Mouse (Mus musculus) forebrain, embryonic 12.5 days (tissue): ENCODE results near the gene Pakap. TPM values are rescaled to one million over a fixed set of nuclear protein-coding genes. Genes with fewer than 3 reads are reported as not detected.

ENCODE experiments used
- ATAC-seq: fragments of 200-750 bp; cut with Nextera tagmentation; 2 replicates; pipeline ENCODE4 v1.8.0; 2017; ENCODE audit warnings: moderate TSS enrichment; ENCODE audit not compliant: low FRiP score
- H3K27ac ChIP-seq: fragments of 300-500 bp; sonication (generic); 2 replicates; pipeline ENCODE4 v1.5.1; 2016; ENCODE audit warnings: mild to moderate bottlenecking
- H3K27me3 ChIP-seq: fragments of 300-500 bp; sonication (generic); 2 replicates; pipeline ENCODE4 v1.6.1; 2016; ENCODE audit warnings: mild to moderate bottlenecking
- H3K36me3 ChIP-seq: fragments of 300-500 bp; sonication (generic); replicated peaks from 2 replicates; pipeline ENCODE4 v1.6.1; 2016; ENCODE audit warnings: mild to moderate bottlenecking
- H3K4me1 ChIP-seq: fragments of 300-500 bp; sonication (generic); 2 replicates; pipeline ENCODE4 v1.6.1; 2016
- H3K4me2 ChIP-seq: fragments of 300-500 bp; sonication (generic); 2 replicates; pipeline ENCODE4 v1.6.1; 2016; ENCODE audit warnings: mild to moderate bottlenecking, moderate library complexity
- H3K4me3 ChIP-seq: fragments of 300-500 bp; sonication (generic); replicated peaks from 2 replicates; pipeline ENCODE4 v1.5.1; 2016; ENCODE audit warnings: mild to moderate bottlenecking
- H3K9ac ChIP-seq: fragments of 300-500 bp; sonication (generic); 2 replicates; pipeline ENCODE4 v1.6.1; 2016; ENCODE audit warnings: mild to moderate bottlenecking
- H3K9me3 ChIP-seq: fragments of 300-500 bp; sonication (generic); 2 replicates; pipeline ENCODE4 v1.6.1; 2016
- WGBS: fragments of 180-500 bp; shearing (Covaris S2); methylation state at CpG from one replicate; pipeline ENCODE4 v1.1.7; 2016; 5-methylcytosine and 5-hydroxymethylcytosine counted together
- polyA plus RNA-seq: library from polyadenylated mRNA; unstranded; fragments of >200 nt; fragmentation: Nextera tagmentation; extraction: Ambion mirVana; gene quantifications from 2 replicates; pipeline ENCODE4 v1.2.1, GENCODE M21; 2016

Pakap gene
- polyA plus RNA-seq, 1 experiment from 2014 or later, result 14.8 TPM

DNA sequence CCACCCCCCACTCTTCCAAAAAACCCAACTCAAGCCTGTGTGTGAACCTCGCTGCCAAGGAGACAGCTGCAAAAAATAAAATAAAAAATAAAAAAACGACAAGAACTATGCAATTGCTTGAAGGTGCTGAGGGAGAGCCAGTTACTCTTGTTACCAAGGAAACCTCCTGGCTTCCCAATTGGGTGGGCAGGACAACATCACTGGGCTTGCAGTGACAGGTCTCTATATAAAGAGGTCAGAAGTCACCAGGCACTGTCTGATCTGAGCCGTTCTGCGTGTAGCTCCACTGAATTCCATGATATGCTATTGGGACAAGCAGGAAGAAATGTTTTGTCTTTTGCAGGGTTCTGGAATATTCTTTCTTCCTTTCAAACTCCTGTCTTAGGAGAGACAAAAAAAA is 148.8 kb downstream of the Pakap start:
- ATAC-seq, result 0 out of 2 replicates have a peak, but pooled peaks have one; percentile 30
- 53% methylated on average over 4 of the region's 4 CpGs for WGBS
- H3K27ac ChIP-seq, result no peak overlapping the region
- H3K4me1 ChIP-seq, result 0 out of 2 replicates have a peak, but pooled peaks cover 8% of the 10 kb centered on the region
- H3K27me3 ChIP-seq, result no peaks in the 10 kb centered on the region
- no peaks in the 10 kb centered on the region for H3K36me3 ChIP-seq
- no peaks in the 10 kb centered on the region for H3K9me3 ChIP-seq
- no peak overlapping the region for H3K4me2 ChIP-seq
- H3K4me3 ChIP-seq, result no peak overlapping the region
- no peak overlapping the region for H3K9ac ChIP-seq

DNA sequence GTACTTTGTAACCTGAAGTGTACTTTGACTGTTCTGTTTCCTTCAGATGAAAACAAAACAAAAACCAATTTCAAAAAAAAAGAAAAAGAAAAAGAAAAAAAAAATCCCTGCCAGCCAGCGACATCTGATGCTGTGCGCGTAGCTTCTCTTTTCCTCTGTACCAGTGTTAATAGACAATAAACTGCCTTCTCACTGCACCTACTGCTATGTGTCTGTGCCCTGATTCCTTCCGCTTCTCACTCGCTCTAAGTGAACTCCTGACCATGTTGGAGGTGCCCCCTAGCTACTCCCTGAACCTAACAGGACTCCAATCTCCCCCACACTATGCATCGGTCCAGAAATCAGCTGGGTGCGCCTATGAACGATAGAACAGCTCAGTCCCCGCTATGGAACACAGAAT is 149.4 kb downstream of the Pakap start, which contains the start of gene Akap2:
Gene Akap2 (plus strand): TSS at position 304 of the 400 bp plus-strand sequence.
- Histone ChIP-seq H3K4me3 (no peak within 1 kb of the TSS), H3K27me3 (no peaks in the 10 kb centered on the region), H3K4me1 (0 out of 2 replicates have a peak, but pooled peaks cover 8% of the 10 kb centered on the region), H3K9ac (no peak within 1 kb of the TSS), H3K27ac (no peak within 1 kb of the TSS), H3K36me3 (no peaks in the 10 kb centered on the region), H3K4me2 (no peak within 1 kb of the TSS), H3K9me3 (no peaks in the 10 kb centered on the region)
- 88% methylated on average over 9 of the region's 9 CpGs for whole genome bisulfite sequencing
- ATAC-seq, result no peak

DNA sequence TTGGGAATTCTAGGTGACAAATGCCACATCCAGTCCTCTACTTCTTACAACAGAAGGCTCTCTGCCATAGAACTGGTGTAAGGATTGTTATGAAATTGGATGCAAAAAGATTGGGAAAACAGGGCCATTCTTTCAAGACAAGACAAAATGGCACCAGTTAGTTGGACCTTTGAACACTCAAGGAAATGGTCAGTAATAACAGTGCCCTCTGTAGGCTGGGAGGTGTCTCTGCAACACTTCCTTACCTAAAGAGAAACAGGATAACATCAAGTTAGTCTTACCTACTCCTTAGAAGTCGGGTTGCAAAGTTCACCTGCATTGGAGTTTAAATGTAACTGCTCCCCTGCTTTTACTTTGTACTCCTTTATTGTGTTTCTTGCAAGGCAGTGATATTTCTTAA is 151.4 kb downstream of the Pakap start:
- H3K27me3 ChIP-seq, result no peaks in the 10 kb centered on the region
- H3K36me3 ChIP-seq, result no peaks in the 10 kb centered on the region
- no peak for ATAC-seq
- 95% methylated on average over 1 of the region's 1 CpGs for WGBS
- H3K4me1 ChIP-seq, result 0 out of 2 replicates have a peak, but pooled peaks cover 8% of the 10 kb centered on the region
- no peak overlapping the region for H3K27ac ChIP-seq
- no peak overlapping the region for H3K4me3 ChIP-seq
- no peak overlapping the region for H3K9ac ChIP-seq
- no peaks in the 10 kb centered on the region for H3K9me3 ChIP-seq
- H3K4me2 ChIP-seq, result no peak overlapping the region

DNA sequence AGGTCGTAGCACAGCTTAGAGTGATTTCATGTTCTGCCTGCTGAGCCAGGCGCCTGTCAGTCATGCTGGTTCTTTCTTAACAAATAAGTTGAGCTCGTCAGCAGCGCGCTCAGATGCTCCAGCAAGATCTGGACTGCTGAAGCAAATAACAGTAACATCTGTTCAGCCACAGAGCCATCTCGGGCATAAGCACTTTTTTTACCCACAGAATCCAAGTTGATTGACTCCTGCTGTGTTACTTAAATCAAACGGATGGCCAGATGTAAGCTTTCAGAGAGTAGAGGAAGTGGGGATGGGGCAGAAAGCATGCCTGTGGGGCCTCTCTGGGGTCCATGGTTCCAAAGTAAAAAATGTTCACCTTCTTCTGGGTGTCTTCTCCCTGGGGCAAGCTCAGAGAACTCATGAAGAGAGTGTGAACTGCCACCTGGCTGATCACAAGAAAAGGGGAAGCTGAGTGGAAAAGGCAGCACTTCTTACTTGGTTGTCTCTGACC is 152.9 kb downstream of the Pakap start:
- H3K9ac ChIP-seq, result no peak overlapping the region
- no peaks in the 10 kb centered on the region for H3K36me3 ChIP-seq
- no peak for ATAC-seq
- no peaks in the 10 kb centered on the region for H3K27me3 ChIP-seq
- H3K9me3 ChIP-seq, result no peaks in the 10 kb centered on the region
- H3K4me3 ChIP-seq, result no peak overlapping the region
- WGBS, result 33% methylated on average over 7 of the region's 7 CpGs
- no peak overlapping the region for H3K27ac ChIP-seq
- H3K4me1 ChIP-seq, result 0 out of 2 replicates have a peak, but pooled peaks cover 8% of the 10 kb centered on the region
- H3K4me2 ChIP-seq, result no peak overlapping the region

DNA sequence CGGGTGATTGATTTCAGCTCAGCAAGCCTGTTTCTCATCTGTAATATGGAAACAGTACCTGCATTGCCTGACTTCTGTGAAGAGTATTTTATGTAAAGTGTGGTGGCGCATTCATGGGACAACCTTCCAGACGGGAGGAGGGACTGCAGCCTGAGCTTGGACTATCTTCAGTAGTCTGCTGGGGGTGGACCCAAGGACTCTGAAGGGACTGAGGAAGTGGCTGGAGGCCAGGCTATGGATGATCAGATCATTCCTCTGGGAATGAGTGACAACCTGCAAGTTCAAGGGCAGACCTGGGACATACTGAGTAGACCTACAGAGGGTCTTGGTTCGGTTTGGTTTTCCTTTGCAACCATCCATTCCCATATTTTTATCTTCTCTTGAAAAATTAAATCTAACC is 154.3 kb downstream of the Pakap start:
- Histone ChIP-seq H3K36me3 (no peaks in the 10 kb centered on the region), H3K4me1 (0 out of 2 replicates have a peak, but pooled peaks cover 6% of the 10 kb centered on the region), H3K9me3 (no peaks in the 10 kb centered on the region), H3K4me2 (no peak overlapping the region), H3K27ac (no peak overlapping the region), H3K27me3 (no peaks in the 10 kb centered on the region), H3K4me3 (no peak overlapping the region), H3K9ac (no peak overlapping the region)
- no peak for ATAC-seq
- WGBS, result 87% methylated on average over 4 of the region's 4 CpGs

DNA sequence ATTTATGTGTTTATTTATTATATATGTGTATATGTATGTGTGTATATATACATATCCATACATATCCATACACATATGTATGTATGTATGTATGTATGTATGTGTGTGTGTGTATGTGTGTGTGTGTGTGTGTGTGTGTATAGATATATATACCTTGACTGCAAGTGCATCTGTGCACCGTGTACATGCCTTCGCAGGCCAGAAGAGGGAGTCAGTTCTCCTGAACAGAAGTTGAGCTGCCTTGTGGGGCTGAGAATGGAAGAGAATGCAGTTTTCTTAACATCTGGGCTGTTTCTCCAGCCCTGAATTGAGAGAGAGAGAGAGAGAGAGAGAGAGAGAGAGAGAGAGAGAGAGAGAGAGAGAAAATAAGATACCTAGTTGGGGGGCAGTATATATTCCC is 155.7 kb downstream of the Pakap start:
- no peak overlapping the region for H3K4me3 ChIP-seq
- H3K27me3 ChIP-seq, result no peaks in the 10 kb centered on the region
- H3K36me3 ChIP-seq, result no peaks in the 10 kb centered on the region
- no peak for ATAC-seq
- H3K9ac ChIP-seq, result no peak overlapping the region
- H3K27ac ChIP-seq, result no peak overlapping the region
- H3K4me1 ChIP-seq, result 0 out of 2 replicates have a peak, but pooled peaks cover 6% of the 10 kb centered on the region
- no peak overlapping the region for H3K4me2 ChIP-seq
- 55% methylated on average over 2 of the region's 2 CpGs for WGBS
- no peaks in the 10 kb centered on the region for H3K9me3 ChIP-seq

DNA sequence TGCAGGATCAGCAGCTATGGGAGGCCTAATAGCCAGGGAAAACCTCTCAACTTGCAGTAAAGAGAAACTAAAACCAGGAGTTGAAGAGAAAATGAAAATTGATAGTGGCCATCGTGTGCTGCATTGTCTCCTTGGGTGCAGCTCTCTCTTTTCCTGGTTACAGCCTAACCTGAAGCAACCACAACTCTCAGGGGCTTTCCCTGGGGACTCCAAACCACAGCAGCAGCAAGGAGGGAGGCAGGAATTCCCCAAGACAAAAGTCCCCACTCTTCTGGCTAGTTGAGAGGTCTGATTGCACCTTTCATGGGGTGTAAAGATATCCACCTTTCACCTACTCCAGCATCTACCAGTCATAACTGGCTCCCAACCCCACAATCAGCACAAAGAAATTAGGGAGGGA is 157.6 kb downstream of the Pakap start:
- Histone ChIP-seq H3K9me3 (no peaks in the 10 kb centered on the region), H3K36me3 (no peaks in the 10 kb centered on the region), H3K4me2 (no peak overlapping the region), H3K4me1 (0 out of 2 replicates have a peak, but pooled peaks cover 5% of the 10 kb centered on the region), H3K4me3 (no peak overlapping the region), H3K27ac (no peak overlapping the region), H3K27me3 (no peaks in the 10 kb centered on the region), H3K9ac (no peak overlapping the region)
- ATAC-seq, result no peak
- WGBS, result 81% methylated on average over 1 of the region's 1 CpGs

DNA sequence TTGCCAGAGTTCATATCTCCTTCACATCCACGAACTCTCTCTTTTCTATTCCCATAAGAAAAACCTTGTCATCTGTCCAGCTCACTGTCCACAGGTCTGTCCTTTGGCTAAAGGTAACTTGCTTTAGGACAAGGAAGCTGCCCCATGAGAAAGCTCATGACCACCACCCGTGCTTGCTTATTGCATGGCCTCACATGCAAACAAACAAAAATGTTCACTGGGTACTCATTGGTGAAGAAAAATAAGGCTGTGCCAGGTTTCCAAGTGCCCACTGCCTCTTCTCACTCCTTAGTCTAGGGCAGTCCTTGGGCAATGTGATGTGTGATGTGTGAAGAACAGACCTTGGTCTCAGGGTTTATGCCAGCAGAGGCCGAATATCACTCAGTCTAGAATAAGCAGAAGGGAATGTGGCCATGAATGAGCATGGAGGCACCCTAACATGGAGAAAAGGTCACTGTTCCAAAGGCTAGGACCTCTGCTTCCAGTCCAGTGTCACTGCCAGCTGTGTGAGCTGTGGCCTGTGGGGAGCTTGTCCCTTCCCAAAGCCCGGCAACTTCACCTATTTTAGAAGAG is 160.7 kb downstream of the Pakap start:
- ATAC-seq, result no peak
- 91% methylated on average over 4 of the region's 4 CpGs for WGBS
- no peaks in the 10 kb centered on the region for H3K4me1 ChIP-seq
- no peak overlapping the region for H3K4me3 ChIP-seq
- H3K4me2 ChIP-seq, result no peak overlapping the region
- no peak overlapping the region for H3K27ac ChIP-seq
- no peaks in the 10 kb centered on the region for H3K27me3 ChIP-seq
- H3K9ac ChIP-seq, result no peak overlapping the region
- no peaks in the 10 kb centered on the region for H3K36me3 ChIP-seq
- H3K9me3 ChIP-seq, result no peaks in the 10 kb centered on the region

DNA sequence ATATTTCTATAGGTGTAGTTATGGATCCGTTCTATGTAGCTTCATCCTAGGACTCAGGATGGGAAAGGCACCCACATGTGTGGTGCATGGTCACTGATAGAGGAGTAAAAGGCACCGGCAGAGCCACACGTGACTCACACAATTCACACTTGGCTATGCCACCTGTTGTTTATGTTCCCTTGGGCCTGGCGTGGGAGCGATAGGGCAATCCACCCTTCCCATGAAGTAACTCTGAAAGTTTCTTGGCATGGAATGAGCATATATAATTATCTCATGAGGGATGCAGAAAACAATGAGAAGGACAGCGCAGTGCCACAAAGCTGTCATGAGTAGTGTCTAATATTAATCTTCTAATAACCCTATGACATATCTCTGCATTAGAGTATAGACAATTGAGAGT is 162.1 kb downstream of the Pakap start:
- Histone ChIP-seq H3K27me3 (no peaks in the 10 kb centered on the region), H3K9me3 (no peaks in the 10 kb centered on the region), H3K9ac (no peak overlapping the region), H3K36me3 (no peaks in the 10 kb centered on the region), H3K4me1 (no peaks in the 10 kb centered on the region), H3K4me2 (no peak overlapping the region), H3K4me3 (no peak overlapping the region), H3K27ac (no peak overlapping the region)
- 92% methylated on average over 6 of the region's 6 CpGs for WGBS
- ATAC-seq, result no peak

DNA sequence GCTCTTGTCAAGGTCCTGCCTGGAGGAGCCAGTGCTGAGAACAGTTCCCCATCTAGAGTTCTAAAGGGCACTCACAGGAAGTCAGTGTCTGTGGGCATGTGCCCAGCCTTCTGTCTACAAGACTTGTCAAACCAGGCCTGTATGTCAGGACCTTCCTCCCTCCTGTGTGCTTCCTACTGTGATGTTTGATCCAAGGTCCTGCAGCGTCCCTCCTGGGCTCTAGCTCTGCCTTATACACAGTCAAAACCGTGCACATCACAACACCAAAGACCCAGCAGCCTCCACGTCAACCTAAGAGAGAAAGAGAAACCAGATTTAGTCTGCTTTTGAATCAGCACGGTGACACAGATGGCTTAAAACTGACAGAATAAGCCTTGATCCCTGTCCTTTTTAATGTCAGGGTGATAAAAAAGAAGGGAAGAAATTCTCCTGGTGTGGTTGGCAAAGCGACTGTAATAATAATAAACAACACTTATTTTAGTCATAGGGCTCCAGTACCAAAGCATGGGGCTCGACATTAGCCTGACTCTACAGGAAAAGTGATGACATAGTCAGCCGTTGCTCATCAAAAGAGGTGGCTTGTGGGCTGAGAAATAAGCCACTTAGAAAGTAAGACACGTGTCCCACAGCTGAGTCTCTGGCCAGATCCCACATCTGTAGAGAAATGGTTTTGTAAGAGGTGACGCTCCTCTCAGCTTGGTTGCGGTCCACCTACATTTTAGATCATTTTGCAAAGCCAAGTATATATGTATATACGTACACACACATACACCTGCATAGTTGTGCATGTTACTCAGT is 163.0 kb downstream of the Pakap start:
- no peaks in the 10 kb centered on the region for H3K27me3 ChIP-seq
- no peak overlapping the region for H3K4me3 ChIP-seq

DNA sequence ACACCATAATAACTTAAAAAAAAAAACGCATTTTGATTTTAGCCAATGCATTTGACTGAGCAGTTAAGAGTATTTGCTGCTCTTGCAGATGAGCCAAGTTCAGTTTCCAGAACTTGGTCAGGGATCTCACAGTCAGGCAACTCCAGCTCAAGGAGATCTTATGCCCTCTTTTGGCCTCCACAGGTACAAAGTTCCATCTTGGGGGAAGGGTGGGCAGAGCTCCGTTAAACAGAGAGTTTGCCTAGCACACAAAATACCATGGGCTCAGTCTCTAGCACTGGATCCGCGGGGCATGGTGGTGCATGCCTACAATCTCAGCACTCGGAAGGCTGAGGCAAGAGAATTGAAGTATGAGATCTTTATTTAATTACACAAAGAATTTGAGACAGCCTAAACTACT is 164.4 kb downstream of the Pakap start:
- H3K27me3 ChIP-seq, result no peaks in the 10 kb centered on the region
- no peaks in the 10 kb centered on the region for H3K36me3 ChIP-seq
- H3K4me1 ChIP-seq, result no peaks in the 10 kb centered on the region
- H3K27ac ChIP-seq, result no peak overlapping the region
- ATAC-seq, result no peak
- no peak overlapping the region for H3K9ac ChIP-seq
- H3K4me2 ChIP-seq, result no peak overlapping the region
- WGBS, result 82% methylated on average over 5 of the region's 5 CpGs
- H3K9me3 ChIP-seq, result no peaks in the 10 kb centered on the region
- no peak overlapping the region for H3K4me3 ChIP-seq

More for the DNA sequence above, 163.0 kb downstream of the Pakap start:
- H3K9me3 ChIP-seq, result no peaks in the 10 kb centered on the region
- ATAC-seq, result no peak
- H3K36me3 ChIP-seq, result no peaks in the 10 kb centered on the region
- no peak overlapping the region for H3K27ac ChIP-seq
- no peaks in the 10 kb centered on the region for H3K4me1 ChIP-seq
- no peak overlapping the region for H3K4me2 ChIP-seq
- H3K9ac ChIP-seq, result no peak overlapping the region
- 85% methylated on average over 11 of the region's 11 CpGs for WGBS

DNA sequence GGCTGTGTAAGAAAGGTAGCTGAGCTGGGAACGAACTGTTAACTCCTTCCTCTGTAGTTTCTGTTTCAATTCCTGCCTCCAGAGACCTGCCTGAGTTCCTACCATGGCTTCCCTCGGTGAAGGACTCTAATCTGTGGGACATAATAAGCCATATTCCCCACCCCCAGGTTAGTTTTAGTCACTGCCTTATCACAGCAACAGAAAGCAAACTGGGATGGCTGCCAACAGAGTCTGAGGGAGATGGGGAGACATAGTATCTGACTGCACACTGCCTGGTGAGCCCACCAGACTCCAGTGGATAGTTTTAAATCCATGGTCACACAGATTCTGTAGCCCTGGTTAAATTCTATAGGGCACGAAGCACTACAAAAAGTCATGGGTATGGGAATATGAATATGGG is 165.5 kb downstream of the Pakap start:
- no peak for ATAC-seq

More for the DNA sequence above, 165.5 kb downstream of the Pakap start:
- 79% methylated on average over 3 of the region's 3 CpGs for WGBS
- H3K36me3 ChIP-seq, result no peaks in the 10 kb centered on the region
- no peaks in the 10 kb centered on the region for H3K4me1 ChIP-seq
- H3K4me3 ChIP-seq, result no peak overlapping the region
- H3K9ac ChIP-seq, result no peak overlapping the region
- H3K27me3 ChIP-seq, result no peaks in the 10 kb centered on the region
- no peak overlapping the region for H3K4me2 ChIP-seq
- H3K27ac ChIP-seq, result no peak overlapping the region
- no peaks in the 10 kb centered on the region for H3K9me3 ChIP-seq
